Mouse (Mus musculus) kidney, adult 8-10 months (tissue): Measurements from ENCODE around the gene Rps18.
"Not testable (repeated sequence)": the region's sequence is repeated elsewhere in the genome, so short reads cannot be mapped to it uniquely, and the experiment has no call there.

Experiments used
- DNase-seq, 2 experiments: peaks; one replicate each; pipeline ENCODE4 v3.0.0; 2022

Gene Rps18

GRCm38 (mm10) chr17:33965846-33966550 is 10.2 kb upstream of the Rps18 start:
- DNase-seq: no peak

DNA sequence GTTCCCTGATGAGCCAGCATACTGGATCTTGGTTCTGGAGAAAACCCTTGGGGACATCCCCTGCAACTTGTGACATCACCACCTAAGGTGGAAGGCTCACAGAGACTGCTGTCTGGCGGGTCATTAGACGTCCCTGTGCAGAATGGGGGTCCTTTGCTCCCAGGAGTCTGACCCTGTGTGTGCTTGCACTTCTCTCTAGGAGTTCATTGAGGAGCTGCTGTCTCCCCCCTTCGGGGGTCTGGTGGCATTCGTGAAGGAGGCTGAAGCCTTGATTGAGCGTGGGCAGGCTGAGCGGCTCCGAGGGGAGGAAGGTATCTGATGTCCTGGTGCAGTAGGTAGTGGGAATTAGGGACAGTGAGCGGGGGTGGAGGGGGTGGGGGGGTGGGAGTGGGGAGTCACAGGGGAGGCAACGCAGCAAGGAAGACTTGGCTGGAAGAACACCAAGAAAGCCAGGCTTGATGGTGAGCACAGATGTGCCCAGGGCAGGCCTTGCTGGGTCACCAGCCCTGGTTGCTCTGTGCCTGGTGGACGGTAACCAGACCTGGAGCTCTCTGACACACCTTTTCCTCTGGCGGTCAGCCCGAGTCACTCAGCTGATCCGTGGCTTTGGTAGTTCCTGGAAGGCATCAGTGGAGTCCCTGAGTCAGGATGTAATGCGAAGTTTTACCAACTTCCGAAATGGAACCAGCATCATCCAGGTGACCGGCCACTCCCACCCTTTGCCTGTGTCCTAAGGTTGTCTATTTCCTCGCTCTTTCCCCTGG is 9.5 kb upstream of the Rps18 start:
- no peak for DNase-seq

DNA sequence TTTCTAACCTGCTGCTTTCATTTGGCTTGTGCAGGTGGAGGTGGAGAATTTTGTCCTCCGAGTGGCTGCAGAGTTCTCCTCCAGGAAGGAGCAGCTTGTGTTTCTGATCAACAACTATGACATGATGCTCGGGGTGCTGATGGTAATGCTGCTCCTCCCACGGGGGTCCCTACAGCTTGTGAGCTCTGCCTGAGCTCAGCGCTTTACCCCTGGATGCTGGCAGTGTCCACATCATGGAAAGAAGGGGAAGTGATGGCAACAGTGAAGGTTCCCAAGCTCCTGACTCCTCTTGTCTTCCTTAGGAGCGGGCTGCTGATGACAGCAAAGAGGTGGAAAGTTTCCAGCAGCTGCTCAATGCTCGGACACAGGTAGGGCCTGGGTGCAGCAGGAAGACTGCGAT is 7.1 kb upstream of the Rps18 start:
- no peak for DNase-seq

DNA sequence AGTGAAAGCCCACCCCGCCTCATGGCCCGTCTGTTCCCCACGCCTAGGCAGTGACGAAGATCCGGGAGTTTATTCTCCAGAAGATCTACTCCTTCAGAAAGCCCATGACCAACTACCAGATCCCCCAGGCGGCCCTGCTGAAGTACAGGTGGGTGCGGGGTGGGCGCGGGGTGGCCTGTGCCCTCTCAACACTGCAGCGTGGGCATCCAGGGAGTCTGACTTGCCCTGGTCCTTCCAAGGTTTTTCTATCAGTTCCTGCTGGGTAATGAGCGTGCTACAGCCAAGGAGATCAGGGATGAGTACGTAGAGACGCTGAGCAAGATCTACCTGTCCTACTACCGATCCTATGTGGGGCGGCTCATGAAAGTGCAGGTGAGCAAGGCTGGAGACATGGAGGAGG is 4.1 kb upstream of the Rps18 start:
- DNase-seq: no peak

GRCm38 (mm10) chr17:33959135-33959534 is 3.3 kb upstream of the Rps18 start:
- no peak for DNase-seq

DNA sequence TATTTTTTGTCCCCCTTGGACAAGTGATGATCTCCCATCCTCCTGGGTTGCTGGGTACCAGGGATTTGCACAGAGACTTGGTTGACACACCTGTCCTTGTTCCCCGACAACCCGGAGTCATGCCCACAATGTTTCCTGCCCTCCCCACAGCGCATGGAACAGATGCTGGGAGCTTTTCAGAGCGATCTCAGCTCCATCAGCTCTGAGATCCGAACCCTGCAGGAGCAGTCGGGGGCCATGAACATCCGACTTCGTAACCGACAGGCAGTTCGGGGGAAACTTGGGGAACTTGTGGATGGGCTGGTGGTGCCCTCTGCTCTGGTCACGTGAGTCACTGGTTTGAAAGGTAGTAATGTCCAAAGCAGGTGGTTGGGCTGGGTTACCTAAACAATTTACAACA is 2.6 kb upstream of the Rps18 start:
- no peak for DNase-seq

GRCm38 (mm10) chr17:33957493-33957892 is 1.7 kb upstream of the Rps18 start:
- no peak for DNase-seq

DNA sequence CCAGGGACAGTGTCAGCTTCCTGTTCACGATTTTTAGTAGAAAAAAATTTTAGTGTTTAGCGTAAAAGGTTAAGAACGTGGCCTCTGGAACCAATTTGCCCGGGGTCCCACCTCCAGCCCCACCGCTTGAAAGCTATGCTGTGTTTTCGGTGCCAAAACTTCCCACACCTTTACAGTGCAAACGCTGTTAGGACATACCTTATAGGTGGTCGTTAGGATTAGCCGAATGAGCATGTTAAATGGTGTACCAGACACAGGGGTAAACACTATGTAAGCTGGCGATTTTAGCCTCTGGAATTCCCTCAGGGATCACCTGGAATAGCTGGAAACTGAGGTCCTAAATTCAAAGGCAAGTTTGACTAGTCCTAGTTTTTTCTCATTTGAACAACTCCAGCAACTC is 535 bp upstream of the Rps18 start:
- DNase-seq: no peak

DNA sequence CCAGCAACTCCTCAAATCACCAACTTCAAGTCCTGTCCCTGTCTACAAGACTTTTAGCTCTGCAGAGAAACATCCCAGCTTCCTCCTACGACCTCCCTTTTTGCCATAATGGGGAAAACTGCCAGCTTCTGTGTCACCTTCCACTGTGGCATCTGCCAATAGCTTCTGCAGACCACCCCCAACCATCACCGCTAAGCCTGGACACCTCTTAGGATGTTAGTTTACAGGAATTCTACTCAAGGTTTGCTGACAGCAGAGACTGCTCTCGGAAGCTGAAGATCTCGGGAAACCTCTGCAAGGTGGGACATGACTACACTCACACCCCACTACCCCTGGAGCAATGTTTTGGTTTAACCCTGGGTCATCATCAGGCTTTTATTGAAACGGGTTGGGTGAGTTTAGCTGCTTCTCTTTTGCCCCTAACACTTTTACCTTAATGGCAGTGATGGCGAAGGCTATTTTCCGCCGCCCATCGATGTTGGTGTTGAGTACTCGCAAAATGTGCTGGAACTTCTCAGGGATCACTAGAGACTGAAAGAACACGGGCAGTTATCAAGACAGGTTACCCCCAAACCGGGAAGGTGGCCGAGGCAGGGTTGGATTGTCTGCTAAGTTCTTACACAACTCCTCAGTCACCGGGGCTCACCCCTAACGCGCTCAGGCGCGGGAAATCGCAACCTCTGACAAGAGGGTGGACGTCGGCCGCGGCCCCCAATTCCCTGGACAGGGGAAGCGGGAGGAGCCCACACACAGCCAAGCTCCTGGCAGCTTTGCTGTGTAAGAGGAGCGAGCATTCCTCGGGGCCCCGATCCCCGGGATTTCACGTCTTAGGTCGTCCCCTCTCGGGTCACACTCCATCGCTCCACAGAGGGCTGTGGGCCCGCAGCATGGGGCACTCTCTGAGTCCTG is 901 bp downstream of the Rps18 start:
- DNase-seq: peak; percentile 42

GRCm38 (mm10) chr17:33953961-33954565 is 1.7 kb downstream of the Rps18 start:
- no peak for DNase-seq

DNA sequence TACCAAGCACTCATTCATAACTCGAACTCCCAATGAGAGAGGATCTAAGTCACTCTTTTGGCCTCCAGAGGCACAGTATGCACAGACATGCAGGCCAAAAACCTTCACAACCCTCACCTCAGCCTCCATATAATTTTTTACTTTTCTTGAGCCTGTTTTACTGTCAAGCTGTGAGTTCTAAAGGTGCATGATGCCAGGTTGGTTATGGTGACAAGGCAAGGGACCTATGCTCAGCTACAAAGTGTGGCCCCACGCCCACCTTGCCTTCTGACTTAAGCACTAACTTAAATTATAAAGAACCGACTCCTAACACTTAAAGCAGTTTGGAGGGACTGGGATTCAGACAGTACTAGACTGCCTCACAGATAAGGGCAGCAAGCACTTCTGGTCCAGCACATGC is 2.5 kb downstream of the Rps18 start:
- DNase-seq: no peak

GRCm38 (mm10) chr17:33952879-33953278 is 2.9 kb downstream of the Rps18 start:
- DNase-seq: no peak

- DNase-seq: not testable (repeated sequence)
These were observed 3.8 kb downstream of the Rps18 start for GRCm38 (mm10) chr17:33952015-33952414.

- DNase-seq: peak; percentile 65 to 67
These were observed 4.5 kb downstream of the Rps18 start, which contains the start of gene B3galt4 for GRCm38 (mm10) chr17:33951021-33951946. TSS of gene B3galt4 (minus strand) at chr17:33951488.

- DNase-seq: no peak
These were observed 5.6 kb downstream of the Rps18 start for GRCm38 (mm10) chr17:33950131-33950625.

- DNase-seq: no peak
These were observed 6.8 kb downstream of the Rps18 start for GRCm38 (mm10) chr17:33948905-33949537.

- no peak for DNase-seq
These were observed 7.5 kb downstream of the Rps18 start for GRCm38 (mm10) chr17:33948090-33948904.

GRCm38 (mm10) chr17:33947430-33948089 is 8.2 kb downstream of the Rps18 start:
- no peak for DNase-seq

DNA sequence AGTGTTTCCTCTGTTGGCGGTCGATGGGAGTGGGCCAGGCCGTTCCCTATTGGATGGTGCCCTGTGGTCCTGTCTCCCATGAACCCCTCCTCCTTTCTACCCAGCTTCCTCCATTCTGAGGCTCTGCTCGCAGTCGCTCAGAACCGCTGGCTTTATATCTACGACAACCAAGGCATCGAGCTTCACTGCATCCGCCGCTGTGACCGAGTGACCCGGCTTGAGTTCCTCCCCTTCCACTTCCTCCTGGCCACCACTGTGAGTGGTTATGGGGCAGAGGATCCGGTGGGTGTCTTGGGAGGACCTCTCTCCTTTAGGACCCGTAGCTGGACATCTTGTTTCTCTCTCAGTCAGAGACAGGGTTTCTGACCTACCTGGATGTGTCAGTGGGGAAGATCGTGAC is 12.3 kb downstream of the Rps18 start:
- no peak for DNase-seq

DNA sequence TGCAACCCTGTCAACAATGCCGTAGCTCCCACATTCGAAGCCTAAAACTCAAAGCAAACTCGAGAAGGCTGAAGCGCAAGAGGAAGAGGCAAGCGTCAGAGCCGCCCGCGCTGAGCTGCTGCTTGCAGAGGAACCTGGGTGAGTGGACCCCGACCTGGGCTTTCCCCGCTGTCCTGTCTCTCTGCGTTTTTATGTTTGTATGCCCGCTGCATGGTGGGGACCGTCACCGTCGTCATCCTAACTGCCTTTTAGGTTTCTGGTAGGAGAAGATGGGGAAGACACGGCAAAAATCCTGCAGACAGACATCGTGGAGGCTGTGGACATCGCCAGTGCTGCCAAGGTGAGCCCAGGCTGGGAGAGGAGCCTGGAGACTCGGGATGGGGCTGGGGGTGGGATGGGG is 14.4 kb downstream of the Rps18 start:
- DNase-seq: no peak
